In the genomic region with DNA sequence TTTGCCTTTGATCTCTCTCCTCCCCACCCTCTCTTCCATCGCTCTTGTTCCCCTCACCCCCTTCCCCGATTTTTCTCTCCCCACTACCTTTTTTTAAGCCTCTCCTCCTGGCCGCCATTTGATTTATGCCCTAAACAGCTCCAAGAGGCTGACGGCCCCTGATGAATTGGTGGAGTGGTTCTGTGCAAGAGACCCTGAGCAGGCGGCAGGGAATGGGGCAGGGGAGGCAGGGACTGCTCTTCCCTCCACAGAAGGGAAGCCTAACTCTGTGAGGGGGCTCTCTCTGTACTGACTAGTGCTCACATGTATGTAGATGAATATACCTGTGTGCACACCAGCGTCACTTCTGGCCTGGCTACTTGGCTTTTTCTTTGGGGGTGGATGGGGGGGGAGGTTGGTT, we compare ENCODE assay signal across 19 mouse cellular contexts. TPM values are rescaled to one million over a fixed set of nuclear protein-coding genes. Genes with fewer than 3 reads are reported as not detected.
DNase-seq lines count a peak whose midpoint lies in the region; ATAC-seq lines count a peak whose summit lies in the region.
"Had no signal": no experiment of that assay in that cellular context is flagged by ENCODE, and none has a peak within 500 bp of the region (broad histone marks: within the 10 kb centered on the region; RNA-seq: fewer than 3 reads in every experiment).

No protein-coding gene starts in this region.

- H3K4me2 ChIP-seq in kidney, embryonic 14.5 days (replicated peaks; ENCODE audit: low read depth, low read length) = no peak overlapping the region
- H3K4me2 ChIP-seq: embryonic facial prominence, embryonic 13.5 days; forebrain, embryonic 13.5 days; hindbrain, embryonic 14.5 days had no signal

- H3K4me3 ChIP-seq in kidney, embryonic 14.5 days (ENCODE audit: low read length) = no peak overlapping the region
- H3K4me3 ChIP-seq: embryonic facial prominence, embryonic 13.5 days; forebrain, embryonic 13.5 days had no signal

- ATAC-seq in kidney, embryonic 14.5 days (ENCODE audit: low FRiP score, low TSS enrichment) = no peak
- ATAC-seq: forebrain, embryonic 13.5 days; forebrain, postnatal 0 days had no signal

- no peaks in the 10 kb centered on the region for H3K27me3 ChIP-seq in kidney, embryonic 14.5 days (ENCODE audit: control insufficient read depth, insufficient read depth, low read length)
- H3K27me3 ChIP-seq: forebrain, embryonic 13.5 days had no signal

- peaks cover 5% of the 10 kb centered on the region; the same call in 1 of the 2 replicates for H3K4me1 ChIP-seq in kidney, embryonic 14.5 days (ENCODE audit: control insufficient read depth, insufficient read depth, low read length)
- H3K4me1 ChIP-seq: embryonic facial prominence, embryonic 13.5 days; forebrain, embryonic 13.5 days had no signal

- H3K36me3 ChIP-seq in kidney, embryonic 14.5 days (ENCODE audit: control insufficient read depth, insufficient read depth, low read length) = no peaks in the 10 kb centered on the region
- H3K36me3 ChIP-seq: embryonic facial prominence, embryonic 13.5 days had no signal

- peak; percentile 4 for DNase-seq in adrenal gland, adult 2 months
- no peak for DNase-seq in adrenal gland, postnatal 4 days (ENCODE audit: low spot score in 2 of 2)
- DNase-seq in embryo, embryonic 10 days (ENCODE audit: low spot score) = peak; percentile 41
- DNase-seq in forelimb bud, embryonic 11.5 days (ENCODE audit: low read depth, low spot score) = peak; percentile 23
- peak; percentile 65 for DNase-seq in mesoderm, embryonic 11.5 days (ENCODE audit: low read depth, low spot score)
- no peak for DNase-seq in right cerebral cortex, postnatal 14 days
- DNase-seq: adrenal gland, postnatal 14 days; B cell, adult 2 months; cerebellum, adult 18-20 months; cerebellum, adult 9-11 months; cerebellum, postnatal 36 days; forebrain, postnatal 0 days; gastrocnemius, postnatal 36 days; heart, adult 11 months; heart, postnatal 10 days had no signal

- no peak overlapping the region for H3K27ac ChIP-seq in kidney, embryonic 14.5 days (ENCODE audit: low read depth, low read length)
- H3K27ac ChIP-seq: embryonic facial prominence, embryonic 13.5 days; forebrain, embryonic 13.5 days; hindbrain, embryonic 14.5 days had no signal

- H3K9ac ChIP-seq in kidney, embryonic 14.5 days (ENCODE audit: low read depth, low read length) = no peak overlapping the region; the same call in 1 of the 2 replicates
- H3K9ac ChIP-seq: embryonic facial prominence, embryonic 13.5 days; forebrain, embryonic 13.5 days; forebrain, postnatal 0 days; hindbrain, embryonic 14.5 days had no signal

- H3K9me3 ChIP-seq in kidney, embryonic 14.5 days (ENCODE audit: control insufficient read depth, low read length) = no peaks in the 10 kb centered on the region
- H3K9me3 ChIP-seq: embryonic facial prominence, embryonic 13.5 days; forebrain, embryonic 13.5 days had no signal

- WGBS in kidney, embryonic 14.5 days = 12% methylated on average over 6 of the region's 6 CpGs

RNA-seq across cellular contexts. Expression of gene Rbm19, which starts 49.0 kb away (rescaled TPM):
- total RNA-seq in adrenal gland, adult 2 months (2021) = 10 to 100 TPM; 24.9 to 27.0 TPM
- 13.0 and 14.4 TPM in 2 replicates for polyA plus RNA-seq in adrenal gland, adult 2 months (2012; rRNA removed)
- 10 to 100 TPM; 27.4 to 27.5 TPM for total RNA-seq in adrenal gland, postnatal 4 days (2021)
- polyA plus RNA-seq in kidney, embryonic 14.5 days (2014; fragmentation: Nextera tagmentation; extraction: Ambion mirVana) = 17.9 and 20.9 TPM in 2 replicates

Comparison
In these comparisons a context has a peak if more than half of its experiments do, and no peak if none do; other contexts are left out.
1. DNase-seq: peak in adrenal gland, adult 2 months (single experiment), embryo, embryonic 10 days (single experiment), forelimb bud, embryonic 11.5 days (single experiment) and mesoderm, embryonic 11.5 days (single experiment); none in adrenal gland, postnatal 4 days (0 of 2) and right cerebral cortex, postnatal 14 days (single experiment).